Comparison of ENCODE assay signal across 18 mouse cellular contexts in genomic region chr1:39663050-39663449, GRCm38 (mm10). TPM values are rescaled to one million over a fixed set of nuclear protein-coding genes. Genes with fewer than 3 reads are reported as not detected.
"Had no signal": no experiment of that assay in that cellular context is flagged by ENCODE, and none has a peak within 500 bp of the region (broad histone marks: within the 10 kb centered on the region; RNA-seq: fewer than 3 reads in every experiment).

No protein-coding gene starts in this region.

- H3K9me3 ChIP-seq: liver, embryonic 13.5 days; lung, embryonic 15.5 days; neural tube, embryonic 13.5 days had no signal

- ATAC-seq: inflammation-experienced regulatory T-cells, adult 6 months; intestine, postnatal 0 days; liver, postnatal 0 days had no signal

- H3K9ac ChIP-seq: limb, embryonic 12.5 days; liver, embryonic 13.5 days; liver, postnatal 0 days; lung, embryonic 15.5 days; neural tube, embryonic 13.5 days had no signal

- H3K4me2 ChIP-seq: limb, embryonic 12.5 days; liver, embryonic 13.5 days; lung, embryonic 15.5 days; neural tube, embryonic 13.5 days had no signal

- H3K4me3 ChIP-seq: limb, embryonic 12.5 days; liver, embryonic 13.5 days; lung, embryonic 15.5 days; megakaryocyte, embryonic 14.5 days; myocyte; neural tube, embryonic 13.5 days had no signal

- H3K36me3 ChIP-seq: limb, embryonic 12.5 days; liver, embryonic 13.5 days; lung, embryonic 15.5 days; neural tube, embryonic 13.5 days had no signal

- H3K27ac ChIP-seq: limb, embryonic 12.5 days; liver, embryonic 13.5 days; lung, embryonic 15.5 days; macrophage; neural tube, embryonic 13.5 days; stomach, postnatal 0 days had no signal

- H3K27me3 ChIP-seq: limb, embryonic 12.5 days; liver, embryonic 13.5 days; lung, embryonic 15.5 days; neural tube, embryonic 13.5 days had no signal

- H3K4me1 ChIP-seq: liver, embryonic 13.5 days; lung, embryonic 15.5 days; megakaryocyte, embryonic 14.5 days had no signal

- DNase-seq: kidney, adult 8-10 months; kidney, postnatal 25 days; layer of hippocampus, adult 9-11 months; liver; liver, embryonic 13.5 days; liver, postnatal 0 days; lung, postnatal 14 days; thymus, adult 18-20 months; thymus, postnatal 14 days had no signal

RNA-seq across cellular contexts. Expression of gene Creg2, which starts 11.8 kb away (rescaled TPM):
- polyA plus RNA-seq: liver, postnatal 0 days; myocyte had no signal

RNA-seq across cellular contexts. Expression of gene Rfx8, which starts 57.7 kb away (rescaled TPM):
- polyA plus RNA-seq: inflammation-experienced regulatory T-cells, adult 6 months; liver, postnatal 0 days; macrophage had no signal
